Mouse (Mus musculus) embryonic fibroblast, embryonic 13.5 days (primary cell): ENCODE results near the gene Gimap7.

Experiments used
- CTCF ChIP-seq: IDR thresholded peaks from 2 replicates; pipeline ENCODE4 v1.5.1; 2011; ENCODE audit warnings: mild to moderate bottlenecking, control low read depth, low read length, moderate library complexity, borderline replicate concordance; ENCODE audit not compliant: insufficient read depth
- POLR2A ChIP-seq: IDR thresholded peaks from 2 replicates; pipeline ENCODE4 v1.6.1; 2011; ENCODE audit warnings: low read depth, mild to moderate bottlenecking, control low read depth, low read length, moderate library complexity

- TF ChIP-seq CTCF (no peak), POLR2A (no peak)
Observed at GRCm38 (mm10) chr6:48741711-48742206, 23.3 kb downstream of the Gimap7 start.
